9 mouse cellular contexts compared by ENCODE assay signal in genomic region chr2:50513276-50513675, GRCm38 (mm10).
"Had no signal": no experiment of that assay in that cellular context is flagged by ENCODE, and none has a peak within 500 bp of the region (broad histone marks: within the 10 kb centered on the region; RNA-seq: fewer than 3 reads in every experiment).

No protein-coding gene starts in this region.

- H3K27ac ChIP-seq: left cerebral cortex, adult 2 months; liver, embryonic 13.5 days; macrophage; midbrain, embryonic 13.5 days had no signal

- DNase-seq: layer of hippocampus, postnatal 36 days; liver, embryonic 13.5 days; lung, adult 2 months; thymus, adult 18-20 months; thymus, postnatal 36 days had no signal

- H3K36me3 ChIP-seq: liver, embryonic 13.5 days; midbrain, embryonic 13.5 days had no signal

- H3K4me1 ChIP-seq: liver, embryonic 13.5 days had no signal

- ATAC-seq: midbrain, embryonic 13.5 days; midbrain, embryonic 16.5 days had no signal

- H3K4me2 ChIP-seq: liver, embryonic 13.5 days; midbrain, embryonic 13.5 days had no signal

- H3K4me3 ChIP-seq: left cerebral cortex, adult 2 months; liver, embryonic 13.5 days; midbrain, embryonic 13.5 days had no signal

- H3K9ac ChIP-seq: liver, embryonic 13.5 days; midbrain, embryonic 13.5 days had no signal

- H3K9me3 ChIP-seq: liver, embryonic 13.5 days had no signal

- H3K27me3 ChIP-seq: liver, embryonic 13.5 days; midbrain, embryonic 13.5 days had no signal
